8 mouse cellular contexts compared by ENCODE assay signal in the genomic region with DNA sequence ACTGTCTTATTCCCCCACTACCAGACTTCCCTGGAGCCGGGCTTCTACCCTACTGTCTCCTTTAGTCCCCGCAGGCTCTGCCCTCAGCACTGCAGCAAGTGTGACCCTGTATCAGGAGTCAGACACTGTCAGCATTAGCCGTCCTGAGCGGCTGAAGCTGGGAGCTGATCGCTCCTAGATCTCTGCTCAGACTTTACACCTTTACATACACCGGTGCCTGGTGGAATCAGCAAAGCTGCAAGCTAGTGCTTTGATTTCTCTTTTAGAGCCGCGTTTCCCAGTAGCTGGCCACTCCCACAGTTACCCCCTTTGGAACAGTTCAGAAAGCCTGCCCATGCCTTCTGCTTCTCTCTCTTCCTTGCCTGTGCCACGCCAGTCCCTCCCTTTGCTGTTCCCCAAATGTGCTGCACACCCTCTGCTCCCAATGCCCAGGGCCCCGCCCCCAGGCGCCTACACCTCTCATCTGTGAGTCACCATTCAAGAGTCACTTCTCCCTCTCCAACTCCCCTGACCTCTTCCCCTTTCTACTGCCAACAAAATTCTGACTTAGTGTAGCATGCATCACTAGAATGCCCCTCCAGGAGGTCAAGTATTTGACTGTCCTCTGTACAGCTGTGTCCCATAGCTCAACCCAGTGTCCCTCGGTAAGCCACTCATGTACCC. TPM values are rescaled to one million over a fixed set of nuclear protein-coding genes. Genes with fewer than 3 reads are reported as not detected.
DNase-seq lines count a peak whose midpoint lies in the region; ATAC-seq and TF ChIP-seq lines count a peak whose summit lies in the region.

No protein-coding gene starts in this region.

- H3K9me3 ChIP-seq in midbrain, embryonic 12.5 days = no peaks in the 10 kb centered on the region
- no peaks in the 10 kb centered on the region for H3K9me3 ChIP-seq in midbrain, postnatal 0 days (ENCODE audit: low read length)
- no peaks in the 10 kb centered on the region for H3K9me3 ChIP-seq in embryonic facial prominence, embryonic 15.5 days (replicated peaks)
- H3K9me3 ChIP-seq in neural tube, embryonic 13.5 days = no peaks in the 10 kb centered on the region

- 0 out of 2 replicates have a peak overlapping the region, but pooled peaks have one; percentile 20 for H3K9ac ChIP-seq in midbrain, embryonic 12.5 days (replicated peaks)
- no peak overlapping the region for H3K9ac ChIP-seq in midbrain, postnatal 0 days (replicated peaks; ENCODE audit: low read length, poor library complexity, severe bottlenecking)
- H3K9ac ChIP-seq in embryonic facial prominence, embryonic 15.5 days = no peak overlapping the region
- no peak overlapping the region for H3K9ac ChIP-seq in neural tube, embryonic 13.5 days

- peaks cover 27% of the 10 kb centered on the region; the same call in 1 of the 2 replicates for H3K27me3 ChIP-seq in midbrain, embryonic 12.5 days
- H3K27me3 ChIP-seq in midbrain, postnatal 0 days (ENCODE audit: insufficient read depth, low read length) = no peaks in the 10 kb centered on the region
- H3K27me3 ChIP-seq in embryonic facial prominence, embryonic 15.5 days = no peaks in the 10 kb centered on the region
- H3K27me3 ChIP-seq in neural tube, embryonic 13.5 days = 0 out of 2 replicates have a peak, but pooled peaks cover 3% of the 10 kb centered on the region

- WGBS in midbrain, embryonic 12.5 days = 39% methylated on average over 12 of the region's 12 CpGs
- WGBS in midbrain, postnatal 0 days = 34% methylated on average over 12 of the region's 12 CpGs
- WGBS in embryonic facial prominence, embryonic 15.5 days = 32% methylated on average over 12 of the region's 12 CpGs
- 37% methylated on average over 12 of the region's 12 CpGs for WGBS in neural tube, embryonic 13.5 days

- no peak overlapping the region for H3K4me2 ChIP-seq in midbrain, embryonic 12.5 days (replicated peaks)
- no peak overlapping the region for H3K4me2 ChIP-seq in midbrain, postnatal 0 days (ENCODE audit: low read depth, low read length, poor library complexity, severe bottlenecking)
- peak overlapping the region; percentile 34; the same call in 1 of the 2 replicates for H3K4me2 ChIP-seq in embryonic facial prominence, embryonic 15.5 days (replicated peaks)
- no peak overlapping the region for H3K4me2 ChIP-seq in neural tube, embryonic 13.5 days

- no peak overlapping the region for H3K4me3 ChIP-seq in midbrain, embryonic 12.5 days
- H3K4me3 ChIP-seq in midbrain, postnatal 0 days (ENCODE audit: low read depth, low read length) = no peak overlapping the region
- H3K4me3 ChIP-seq in embryonic facial prominence, embryonic 15.5 days (replicated peaks) = no peak overlapping the region
- no peak overlapping the region for H3K4me3 ChIP-seq in neural tube, embryonic 13.5 days

- peaks cover 9% of the 10 kb centered on the region for H3K4me1 ChIP-seq in midbrain, embryonic 12.5 days
- peaks cover 5% of the 10 kb centered on the region; the same call in 1 of the 2 replicates for H3K4me1 ChIP-seq in midbrain, postnatal 0 days (ENCODE audit: insufficient read depth, low read length)
- H3K4me1 ChIP-seq in embryonic facial prominence, embryonic 15.5 days = peaks cover 19% of the 10 kb centered on the region
- peaks cover 6% of the 10 kb centered on the region for H3K4me1 ChIP-seq in neural tube, embryonic 13.5 days (replicated peaks)

- DNase-seq in midbrain, postnatal 0 days (ENCODE audit: low spot score) = no peak
- peak; percentile 71 to 77 for DNase-seq in adrenal gland, adult 18-20 months (ENCODE audit: low spot score in 2 of 2)
- peak; percentile 66 for DNase-seq in liver

- H3K36me3 ChIP-seq in midbrain, embryonic 12.5 days = no peaks in the 10 kb centered on the region
- H3K36me3 ChIP-seq in midbrain, postnatal 0 days (ENCODE audit: insufficient read depth, low read length) = no peaks in the 10 kb centered on the region
- H3K36me3 ChIP-seq in embryonic facial prominence, embryonic 15.5 days = no peaks in the 10 kb centered on the region
- no peaks in the 10 kb centered on the region for H3K36me3 ChIP-seq in neural tube, embryonic 13.5 days

- no peak for TF ChIP-seq CTCF in midbrain, postnatal 0 days (IDR thresholded peaks at IDR 0.05)

- 0 out of 2 replicates have a peak, but pooled peaks have one; percentile 17 for ATAC-seq in midbrain, embryonic 12.5 days (ENCODE audit: low FRiP score, low read depth)
- ATAC-seq in midbrain, postnatal 0 days (ENCODE audit: low FRiP score) = no peak
- ATAC-seq in embryonic facial prominence, embryonic 15.5 days (ENCODE audit: insufficient number of reproducible peaks, low FRiP score, low TSS enrichment, low read depth) = peak; percentile 37
- peak; percentile 96 to 98 for ATAC-seq in hematopoietic stem cell, adult 5-6 weeks (replicated peaks in 1 of 2; ENCODE audit: insufficient read depth in 1 of 2, low FRiP score in 2 of 2, low TSS enrichment in 1 of 2, low read depth in 1 of 2, poor library complexity in 2 of 2, severe bottlenecking in 2 of 2)
- ATAC-seq in neural tube, embryonic 13.5 days (ENCODE audit: low read depth) = peak; percentile 16; the same call in 1 of the 2 replicates
- ATAC-seq in inflammation-experienced regulatory T-cells, adult 6 months = no peak

- no peak overlapping the region for H3K27ac ChIP-seq in midbrain, embryonic 12.5 days (replicated peaks)
- H3K27ac ChIP-seq in midbrain, postnatal 0 days (ENCODE audit: low read depth, low read length) = no peak overlapping the region
- H3K27ac ChIP-seq in embryonic facial prominence, embryonic 15.5 days (replicated peaks) = 0 out of 2 replicates have a peak overlapping the region, but pooled peaks have one; percentile 28
- H3K27ac ChIP-seq in neural tube, embryonic 13.5 days (replicated peaks) = no peak overlapping the region

RNA-seq across cellular contexts. Expression of gene Ppp1r21, which starts 20.9 kb away (rescaled TPM):
- 24.2 and 24.5 TPM in 2 replicates for polyA plus RNA-seq in midbrain, embryonic 12.5 days (2016; fragmentation: Nextera tagmentation; extraction: Ambion mirVana)
- 44.1 and 68.7 TPM in 2 replicates for total RNA-seq in midbrain, postnatal 0 days (2014; rRNA removed)
- polyA plus RNA-seq in midbrain, postnatal 0 days (2015; fragmentation: Nextera tagmentation; extraction: Ambion mirVana) = 36.6 and 36.7 TPM in 2 replicates
- total RNA-seq in adrenal gland, adult 18-20 months (2021) = 10 to 100 TPM; 40.0 to 48.9 TPM
- polyA plus RNA-seq in embryonic facial prominence, embryonic 15.5 days (2015; fragmentation: Nextera tagmentation; extraction: Ambion mirVana) = 19.2 and 21.8 TPM in 2 replicates
- total RNA-seq in hematopoietic stem cell, adult 5-6 weeks (2017) = 37.2 and 43.7 TPM in 2 replicates
- 40.0 and 42.8 TPM in 2 replicates for polyA plus RNA-seq in neural tube, embryonic 13.5 days (2015; fragmentation: Nextera tagmentation; extraction: Ambion mirVana)
- 10 to 100 TPM; 16.8 to 31.9 (median 28.2) TPM for polyA plus RNA-seq in inflammation-experienced regulatory T-cells, adult 6 months (2017; shearing (Covaris generic))

Comparison
In these comparisons a context has a peak if more than half of its experiments do, and no peak if none do; other contexts are left out.
1. ATAC-seq: peak in midbrain, embryonic 12.5 days (single experiment), embryonic facial prominence, embryonic 15.5 days (single experiment), hematopoietic stem cell, adult 5-6 weeks (2 of 2) and neural tube, embryonic 13.5 days (single experiment); none in midbrain, postnatal 0 days (single experiment) and inflammation-experienced regulatory T-cells, adult 6 months (single experiment).